Mouse (Mus musculus): ENCODE measurements around the gene Arhgap31. TPM values are rescaled to one million over a fixed set of nuclear protein-coding genes. Genes with fewer than 3 reads are reported as not detected.

The Arhgap31 gene
- polyA plus RNA-seq, 1 experiment from 2014 or later, result 8.4 TPM

- no peaks in the 10 kb centered on the region for H3K9me3 ChIP-seq (ENCODE audit: control insufficient read depth, low read length)
- no peak overlapping the region for H3K9ac ChIP-seq (ENCODE audit: low read length)
- H3K36me3 ChIP-seq (ENCODE audit: control insufficient read depth, insufficient read depth, low read length), result no peaks in the 10 kb centered on the region
- WGBS, result 58% methylated on average over 6 of the region's 6 CpGs
- no peaks in the 10 kb centered on the region for H3K4me1 ChIP-seq (ENCODE audit: control insufficient read depth, insufficient read depth, low read length)
- no peak overlapping the region for H3K27ac ChIP-seq (ENCODE audit: low read depth, low read length)
- no peak overlapping the region for H3K4me3 ChIP-seq (ENCODE audit: low read depth, low read length)
- ATAC-seq (ENCODE audit: low FRiP score) (no peak), DNase-seq (ENCODE audit: low spot score, missing footprints) (peak; percentile 85)
- H3K27me3 ChIP-seq (ENCODE audit: control insufficient read depth, insufficient read depth, low read length), result no peaks in the 10 kb centered on the region
- no peak overlapping the region for H3K4me2 ChIP-seq
Measured at GRCm38 (mm10) chr16:38632147-38632546, 80.9 kb downstream of the Arhgap31 start.

- Histone ChIP-seq H3K4me1 (ENCODE audit: control insufficient read depth, insufficient read depth, low read length) (no peaks in the 10 kb centered on the region), H3K36me3 (ENCODE audit: control insufficient read depth, insufficient read depth, low read length) (no peaks in the 10 kb centered on the region), H3K9me3 (ENCODE audit: control insufficient read depth, low read length) (no peaks in the 10 kb centered on the region), H3K27me3 (ENCODE audit: control insufficient read depth, insufficient read depth, low read length) (no peaks in the 10 kb centered on the region), H3K4me3 (ENCODE audit: low read depth, low read length) (no peak overlapping the region), H3K4me2 (no peak overlapping the region), H3K9ac (ENCODE audit: low read length) (no peak overlapping the region), H3K27ac (ENCODE audit: low read depth, low read length) (no peak overlapping the region)
- no peak for ATAC-seq (ENCODE audit: low FRiP score)
- 82% methylated on average over 10 of the region's 10 CpGs for WGBS
- DNase-seq (ENCODE audit: low spot score, missing footprints), result no peak
Measured at GRCm38 (mm10) chr16:38625811-38626369, 87.2 kb downstream of the Arhgap31 start.

DNA sequence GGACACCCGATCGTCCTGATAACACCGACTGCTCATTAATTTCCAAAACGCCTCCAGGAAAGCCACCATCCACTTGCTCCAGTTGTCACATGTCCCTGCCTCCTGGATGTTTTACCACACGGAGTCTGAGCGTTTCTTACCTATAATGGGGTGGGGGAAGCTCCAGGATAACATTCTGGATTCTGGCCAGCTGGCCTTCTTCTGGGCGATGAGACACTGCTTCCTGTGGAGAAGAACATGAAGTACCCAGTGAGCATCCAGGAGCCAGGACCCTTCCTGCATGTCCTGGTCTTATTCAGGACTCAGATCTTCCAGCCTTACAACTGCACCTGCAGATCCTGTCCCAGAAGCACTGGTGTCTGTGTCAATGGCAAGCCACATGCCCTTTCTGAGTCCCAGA lies 87.7 kb downstream of the Arhgap31 start:
- Histone ChIP-seq H3K4me3 (ENCODE audit: low read depth, low read length) (no peak overlapping the region), H3K36me3 (ENCODE audit: control insufficient read depth, insufficient read depth, low read length) (no peaks in the 10 kb centered on the region), H3K9ac (ENCODE audit: low read length) (no peak overlapping the region), H3K27me3 (ENCODE audit: control insufficient read depth, insufficient read depth, low read length) (no peaks in the 10 kb centered on the region), H3K27ac (ENCODE audit: low read depth, low read length) (no peak overlapping the region), H3K4me2 (no peak overlapping the region), H3K4me1 (ENCODE audit: control insufficient read depth, insufficient read depth, low read length) (no peaks in the 10 kb centered on the region), H3K9me3 (ENCODE audit: control insufficient read depth, low read length) (no peaks in the 10 kb centered on the region)
- ATAC-seq (ENCODE audit: low FRiP score) (no peak), DNase-seq (ENCODE audit: low spot score, missing footprints) (peak; percentile 12)
- WGBS, result 94% methylated on average over 7 of the region's 7 CpGs

GRCm38 (mm10) chr16:38624303-38624702 lies 88.8 kb downstream of the Arhgap31 start:
- H3K9me3 ChIP-seq (ENCODE audit: control insufficient read depth, low read length), result no peaks in the 10 kb centered on the region
- no peaks in the 10 kb centered on the region for H3K4me1 ChIP-seq (ENCODE audit: control insufficient read depth, insufficient read depth, low read length)
- H3K4me3 ChIP-seq (ENCODE audit: low read depth, low read length), result no peak overlapping the region
- H3K4me2 ChIP-seq, result no peak overlapping the region
- no peak for DNase-seq (ENCODE audit: low spot score, missing footprints)
- WGBS, result 80% methylated on average over 11 of the region's 11 CpGs
- no peak overlapping the region for H3K9ac ChIP-seq (ENCODE audit: low read length)
- no peaks in the 10 kb centered on the region for H3K36me3 ChIP-seq (ENCODE audit: control insufficient read depth, insufficient read depth, low read length)
- H3K27me3 ChIP-seq (ENCODE audit: control insufficient read depth, insufficient read depth, low read length), result no peaks in the 10 kb centered on the region
- H3K27ac ChIP-seq (ENCODE audit: low read depth, low read length), result no peak overlapping the region
- no peak for ATAC-seq (ENCODE audit: low FRiP score)

- H3K27me3 ChIP-seq (ENCODE audit: control insufficient read depth, insufficient read depth, low read length), result no peaks in the 10 kb centered on the region
- ATAC-seq (ENCODE audit: low FRiP score), result no peak
- DNase-seq (ENCODE audit: low spot score, missing footprints), result peak; percentile 82
- no peak overlapping the region for H3K4me3 ChIP-seq (ENCODE audit: low read depth, low read length)
- no peak overlapping the region for H3K4me2 ChIP-seq
- no peak overlapping the region for H3K27ac ChIP-seq (ENCODE audit: low read depth, low read length)
- no peaks in the 10 kb centered on the region for H3K4me1 ChIP-seq (ENCODE audit: control insufficient read depth, insufficient read depth, low read length)
- no peaks in the 10 kb centered on the region for H3K9me3 ChIP-seq (ENCODE audit: control insufficient read depth, low read length)
- no peaks in the 10 kb centered on the region for H3K36me3 ChIP-seq (ENCODE audit: control insufficient read depth, insufficient read depth, low read length)
- 81% methylated on average over 2 of the region's 2 CpGs for WGBS
- no peak overlapping the region for H3K9ac ChIP-seq (ENCODE audit: low read length)
Measured at GRCm38 (mm10) chr16:38622283-38622682, 90.8 kb downstream of the Arhgap31 start.

GRCm38 (mm10) chr16:38620696-38621450 lies 92.2 kb downstream of the Arhgap31 start:
- ATAC-seq (ENCODE audit: low FRiP score) (no peak), DNase-seq (ENCODE audit: low spot score, missing footprints) (no peak)
- WGBS, result 95% methylated on average over 16 of the region's 16 CpGs
- no peaks in the 10 kb centered on the region for H3K4me1 ChIP-seq (ENCODE audit: control insufficient read depth, insufficient read depth, low read length)
- H3K4me3 ChIP-seq (ENCODE audit: low read depth, low read length), result no peak overlapping the region
- H3K9ac ChIP-seq (ENCODE audit: low read length), result no peak overlapping the region
- no peak overlapping the region for H3K4me2 ChIP-seq
- H3K27me3 ChIP-seq (ENCODE audit: control insufficient read depth, insufficient read depth, low read length), result no peaks in the 10 kb centered on the region
- H3K9me3 ChIP-seq (ENCODE audit: control insufficient read depth, low read length), result no peaks in the 10 kb centered on the region
- H3K36me3 ChIP-seq (ENCODE audit: control insufficient read depth, insufficient read depth, low read length), result no peaks in the 10 kb centered on the region
- H3K27ac ChIP-seq (ENCODE audit: low read depth, low read length), result no peak overlapping the region

GRCm38 (mm10) chr16:38619054-38619453 lies 94.0 kb downstream of the Arhgap31 start:
- H3K36me3 ChIP-seq (ENCODE audit: control insufficient read depth, insufficient read depth, low read length), result no peaks in the 10 kb centered on the region
- DNase-seq (ENCODE audit: low spot score, missing footprints), result peak; percentile 94
- no peak overlapping the region for H3K4me3 ChIP-seq (ENCODE audit: low read depth, low read length)
- 23% methylated on average over 6 of the region's 6 CpGs for WGBS
- ATAC-seq (ENCODE audit: low FRiP score), result peak; percentile 58
- no peaks in the 10 kb centered on the region for H3K4me1 ChIP-seq (ENCODE audit: control insufficient read depth, insufficient read depth, low read length)
- no peak overlapping the region for H3K9ac ChIP-seq (ENCODE audit: low read length)
- no peak overlapping the region for H3K27ac ChIP-seq (ENCODE audit: low read depth, low read length)
- no peaks in the 10 kb centered on the region for H3K9me3 ChIP-seq (ENCODE audit: control insufficient read depth, low read length)
- H3K27me3 ChIP-seq (ENCODE audit: control insufficient read depth, insufficient read depth, low read length), result no peaks in the 10 kb centered on the region
- no peak overlapping the region for H3K4me2 ChIP-seq

DNA sequence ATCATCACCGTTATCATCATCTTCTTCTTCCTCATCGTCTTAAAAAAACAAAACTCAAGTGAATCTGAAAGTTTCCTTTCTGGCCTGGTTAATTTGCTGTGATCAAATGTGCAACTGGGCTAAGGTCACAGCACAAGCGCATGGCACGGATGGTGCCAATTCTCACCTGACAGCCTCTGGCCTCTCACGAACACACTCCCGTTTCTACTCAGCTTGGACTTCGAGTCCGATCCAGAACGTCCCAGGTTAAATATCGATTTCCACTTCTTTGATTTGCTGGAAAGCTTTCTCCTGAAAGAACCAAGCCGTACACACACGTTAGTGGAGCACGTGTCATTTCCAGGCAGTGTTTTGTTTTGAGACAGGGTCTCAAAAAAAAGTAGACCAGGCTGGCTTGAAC lies 95.1 kb downstream of the Arhgap31 start:
- H3K9ac ChIP-seq (ENCODE audit: low read length), result no peak overlapping the region
- H3K4me1 ChIP-seq (ENCODE audit: control insufficient read depth, insufficient read depth, low read length), result no peaks in the 10 kb centered on the region
- H3K9me3 ChIP-seq (ENCODE audit: control insufficient read depth, low read length), result no peaks in the 10 kb centered on the region
- H3K4me3 ChIP-seq (ENCODE audit: low read depth, low read length), result no peak overlapping the region
- no peaks in the 10 kb centered on the region for H3K36me3 ChIP-seq (ENCODE audit: control insufficient read depth, insufficient read depth, low read length)
- no peak overlapping the region for H3K4me2 ChIP-seq
- no peak overlapping the region for H3K27ac ChIP-seq (ENCODE audit: low read depth, low read length)
- DNase-seq (ENCODE audit: low spot score, missing footprints) (no peak), ATAC-seq (ENCODE audit: low FRiP score) (no peak)
- 93% methylated on average over 13 of the region's 13 CpGs for WGBS
- no peaks in the 10 kb centered on the region for H3K27me3 ChIP-seq (ENCODE audit: control insufficient read depth, insufficient read depth, low read length)

GRCm38 (mm10) chr16:38613646-38614045 lies 99.4 kb downstream of the Arhgap31 start:
- WGBS, result 91% methylated on average over 6 of the region's 6 CpGs
- Histone ChIP-seq H3K27ac (ENCODE audit: low read depth, low read length) (no peak overlapping the region), H3K9me3 (ENCODE audit: control insufficient read depth, low read length) (no peaks in the 10 kb centered on the region), H3K27me3 (ENCODE audit: control insufficient read depth, insufficient read depth, low read length) (no peaks in the 10 kb centered on the region), H3K4me3 (ENCODE audit: low read depth, low read length) (no peak overlapping the region), H3K4me1 (ENCODE audit: control insufficient read depth, insufficient read depth, low read length) (no peaks in the 10 kb centered on the region), H3K9ac (ENCODE audit: low read length) (no peak overlapping the region), H3K36me3 (ENCODE audit: control insufficient read depth, insufficient read depth, low read length) (no peaks in the 10 kb centered on the region), H3K4me2 (no peak overlapping the region)
- no peak for ATAC-seq (ENCODE audit: low FRiP score)
- DNase-seq (ENCODE audit: low spot score, missing footprints), result no peak
